Mouse (Mus musculus) urinary bladder, postnatal 10 days (tissue): ENCODE results near the gene Atp6v1a.

ENCODE experiments used
- DNase-seq: peaks from one replicate; pipeline ENCODE4 v3.0.0; 2022; ENCODE audit warnings: low spot score

Atp6v1a gene

DNA sequence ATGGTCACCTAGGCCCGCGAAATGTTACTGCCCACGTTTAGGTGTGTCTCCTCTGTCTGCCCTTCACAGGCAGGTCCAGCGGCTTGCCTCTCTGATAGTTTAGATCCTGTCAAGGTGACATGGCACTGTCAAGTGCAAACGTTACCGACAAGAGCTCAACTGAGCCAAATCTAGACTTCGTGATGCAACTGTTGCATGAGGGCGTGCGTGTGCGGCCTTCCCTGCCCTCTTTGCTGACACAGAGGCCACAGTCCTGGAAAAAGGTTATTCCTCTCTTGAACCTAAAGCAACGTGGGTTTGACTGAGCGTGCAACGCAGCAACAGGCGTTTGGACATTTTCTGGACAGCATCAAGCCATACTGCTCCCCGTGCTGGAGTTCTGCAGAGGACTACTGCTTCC is 78.2 kb downstream of the Atp6v1a start:
- no peak for DNase-seq

DNA sequence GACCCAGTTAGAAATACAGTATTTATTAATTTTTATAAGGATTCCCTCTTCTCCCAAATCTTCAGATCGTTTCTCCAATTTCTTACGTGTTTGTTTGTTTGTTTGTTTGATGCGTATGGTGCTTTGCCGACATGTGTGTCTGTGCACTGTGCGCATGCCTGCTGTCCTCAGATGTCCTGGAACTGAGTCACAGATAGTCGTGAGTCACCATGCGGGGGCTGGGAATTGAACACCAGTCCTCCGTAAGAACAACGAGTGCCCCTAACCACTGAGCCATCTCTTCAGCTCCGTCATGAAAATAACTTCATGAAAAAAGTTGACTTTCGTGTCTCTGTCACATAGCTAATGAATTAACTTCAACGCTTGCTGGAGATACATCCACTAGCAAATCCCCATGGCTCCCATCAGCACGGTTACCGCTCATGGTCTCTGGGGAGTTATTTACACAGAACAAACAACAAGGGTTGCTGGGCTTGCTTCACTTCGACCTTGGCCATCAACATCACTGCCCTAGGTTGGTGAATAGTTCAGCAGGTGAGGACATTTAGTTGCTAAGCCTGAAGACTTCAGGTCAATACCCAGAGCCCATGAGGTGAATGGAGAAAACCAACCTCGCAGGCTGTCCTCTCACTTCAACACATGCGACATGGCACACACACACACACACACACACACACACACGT is 78.8 kb downstream of the Atp6v1a start:
- no peak for DNase-seq

GRCm38 (mm10) chr16:44058745-44059144 is 80.8 kb downstream of the Atp6v1a start:
- DNase-seq: no peak

- no peak for DNase-seq
Observed at GRCm38 (mm10) chr16:44055766-44056165, 83.7 kb downstream of the Atp6v1a start.

DNA sequence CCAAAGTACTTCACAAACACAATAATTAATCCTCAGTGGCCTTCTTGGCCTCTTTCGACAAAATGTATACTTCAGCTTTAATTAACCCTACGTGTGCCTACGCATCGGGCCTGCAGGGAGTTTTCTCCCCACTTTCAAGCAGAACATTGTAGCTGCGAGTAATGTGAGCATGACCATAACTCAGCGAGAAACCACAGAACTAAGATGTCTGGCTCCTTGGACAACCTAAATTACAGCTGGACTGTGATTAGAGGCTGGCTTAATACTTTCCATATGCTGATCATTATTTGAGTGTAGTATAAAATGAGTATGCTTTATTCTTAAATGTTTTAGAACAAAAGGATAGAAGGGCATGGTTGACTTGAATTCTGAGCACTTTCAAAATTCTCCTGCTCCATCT is 86.2 kb downstream of the Atp6v1a start:
- no peak for DNase-seq

- no peak for DNase-seq
Observed at GRCm38 (mm10) chr16:44052390-44052789, 87.1 kb downstream of the Atp6v1a start.

GRCm38 (mm10) chr16:44050139-44050538 is 89.4 kb downstream of the Atp6v1a start:
- DNase-seq: no peak

DNA sequence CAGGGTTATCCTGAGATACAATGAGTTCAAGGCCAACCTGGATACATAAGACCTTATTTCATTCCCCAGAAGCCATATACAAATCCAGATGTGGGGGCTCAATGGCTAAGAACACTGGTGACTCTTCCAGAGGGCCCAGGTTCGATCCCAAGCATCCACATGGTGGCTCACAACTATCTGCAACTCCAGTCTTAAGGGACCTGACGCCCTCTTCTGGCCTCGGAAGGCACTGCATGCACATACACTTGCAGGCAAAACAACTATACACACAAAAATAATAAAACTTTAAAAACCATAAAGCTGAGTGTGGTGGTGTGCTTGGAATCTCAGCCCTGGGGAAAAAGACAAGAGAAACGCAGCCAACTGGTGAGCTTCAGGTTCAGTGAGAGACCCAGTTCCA is 100.4 kb downstream of the Atp6v1a start:
- no peak for DNase-seq
